Mouse (Mus musculus) bone marrow macrophage, adult 2 months (primary cell): ENCODE measurements around the gene Dleu7.

Experiments used
- CTCF ChIP-seq: IDR thresholded peaks from 2 replicates; pipeline ENCODE4 v1.5.1; 2012; ENCODE audit warnings: low read depth, mild to moderate bottlenecking, low read length, moderate library complexity
- POLR2A ChIP-seq: IDR thresholded peaks from 2 replicates; pipeline ENCODE4 v1.6.1; 2012; ENCODE audit warnings: mild to moderate bottlenecking, low read depth, low read length, borderline replicate concordance

- TF ChIP-seq CTCF (no peak), POLR2A (no peak)
These were observed 49.3 kb downstream of the Dleu7 start for GRCm38 (mm10) chr14:62243530-62243929.
